Mouse (Mus musculus) olfactory bulb, adult 2 months (tissue): Measurements from ENCODE around the gene Prkag3. TPM values are rescaled to one million over a fixed set of nuclear protein-coding genes. Genes with fewer than 3 reads are reported as not detected.
A peak's percentile ranks its signal among the peaks of the same experiment; 100 is the strongest.

Experiments used
- H3K27ac ChIP-seq: fragments of 200-500 bp; 2 replicates; pipeline ENCODE4 v1.5.1; 2012; ENCODE audit warnings: low read depth, low read length; ENCODE audit not compliant: insufficient read depth
- H3K4me1 ChIP-seq: fragments of 200-500 bp; 2 replicates; pipeline ENCODE4 v1.6.1; 2012; ENCODE audit warnings: low read length; ENCODE audit not compliant: control insufficient read depth, insufficient read depth
- H3K4me3 ChIP-seq: fragments of 200-500 bp; 2 replicates; pipeline ENCODE4 v1.5.1; 2012; ENCODE audit warnings: mild to moderate bottlenecking, low read depth, low read length, moderate library complexity; ENCODE audit not compliant: insufficient read depth
- CTCF ChIP-seq: fragments of 200-500 bp; IDR thresholded peaks from 2 replicates; pipeline ENCODE4 v1.5.1; 2012; ENCODE audit warnings: low read depth, mild to moderate bottlenecking, low read length, moderate library complexity; ENCODE audit not compliant: insufficient read depth
- POLR2A ChIP-seq: fragments of 200-500 bp; IDR thresholded peaks from 2 replicates; pipeline ENCODE4 v1.6.1; 2012; ENCODE audit warnings: mild to moderate bottlenecking, low read depth, low read length, moderate library complexity; ENCODE audit not compliant: insufficient read depth
- WGBS: fragments of 180-500 bp; shearing (Covaris S2); methylation state at CpG from one replicate; pipeline ENCODE4 v1.1.7; 2018; 5-methylcytosine and 5-hydroxymethylcytosine counted together
- polyA plus RNA-seq: library from polyadenylated mRNA; stranded (reverse); fragments of >200 nt; gene quantifications from 2 replicates; pipeline ENCODE4 v1.2.4, GENCODE M21; 2012; ENCODE audit warnings: low replicate concordance; ENCODE audit not compliant: missing spikeins, insufficient read depth, insufficient read length

Prkag3 gene
- polyA plus RNA-seq, 1 experiment = not detected

GRCm38 (mm10) chr1:74787846-74788245 lies 38.8 kb upstream of the Prkag3 start:
- H3K4me1 ChIP-seq = peaks cover 25% of the 10 kb centered on the region
- 14% methylated on average over 7 of the region's 7 CpGs for WGBS
- H3K27ac ChIP-seq = no peak overlapping the region
- peak; percentile 64 for TF ChIP-seq CTCF
- TF ChIP-seq POLR2A = no peak
- no peak overlapping the region for H3K4me3 ChIP-seq

- WGBS = 2% methylated on average over 67 of the region's 67 CpGs
- H3K4me3 ChIP-seq = peak overlapping the region; percentile 45
- no peak for TF ChIP-seq POLR2A
- peak; percentile 49; the same call in 1 of the 2 replicates for TF ChIP-seq CTCF
- H3K27ac ChIP-seq = no peak overlapping the region
- H3K4me1 ChIP-seq = peaks cover 8% of the 10 kb centered on the region
These were observed 35.2 kb upstream of the Prkag3 start for GRCm38 (mm10) chr1:74784041-74784759.

GRCm38 (mm10) chr1:74783554-74783953 lies 34.5 kb upstream of the Prkag3 start:
- Histone ChIP-seq H3K4me1 (peaks cover 8% of the 10 kb centered on the region), H3K27ac (no peak overlapping the region), H3K4me3 (peak overlapping the region; percentile 45)
- WGBS = 16% methylated on average over 13 of the region's 13 CpGs
- TF ChIP-seq CTCF (no peak), POLR2A (no peak)

- 60% methylated on average over 14 of the region's 14 CpGs for WGBS
- TF ChIP-seq POLR2A (no peak), CTCF (no peak)
- Histone ChIP-seq H3K27ac (no peak overlapping the region), H3K4me3 (no peak overlapping the region), H3K4me1 (peaks cover 8% of the 10 kb centered on the region)
These were observed 33.0 kb upstream of the Prkag3 start for GRCm38 (mm10) chr1:74782045-74782444.

DNA sequence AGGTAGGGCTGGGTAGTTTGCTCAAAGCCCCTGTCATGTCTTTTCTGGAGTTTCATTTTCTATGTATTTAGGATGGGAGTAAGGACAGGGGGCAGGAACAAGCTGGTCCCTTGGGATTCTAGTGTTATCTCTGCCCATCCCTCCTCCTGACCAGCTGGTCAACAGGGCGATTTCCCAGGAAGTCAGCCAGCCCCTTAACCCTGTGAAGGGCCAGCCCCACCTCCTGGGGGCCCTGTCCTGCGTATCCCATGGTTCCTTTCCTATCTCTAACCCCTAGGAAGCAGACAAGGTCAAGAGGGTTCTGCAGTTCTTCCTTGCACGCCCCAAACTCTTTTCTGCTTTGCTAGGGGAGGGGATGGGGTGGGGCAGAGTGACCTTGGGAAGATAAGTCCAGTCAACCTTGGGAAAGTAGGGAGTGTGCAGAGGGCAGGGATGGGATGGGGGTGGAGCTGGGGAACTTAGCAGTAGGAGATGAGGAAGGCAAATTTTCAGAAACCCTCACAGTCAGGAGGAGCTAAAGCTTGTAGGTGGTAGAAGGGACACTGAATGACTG lies 30.0 kb upstream of the Prkag3 start:
- H3K4me3 ChIP-seq = no peak overlapping the region
- H3K4me1 ChIP-seq = peaks cover 2% of the 10 kb centered on the region
- H3K27ac ChIP-seq = no peak overlapping the region
- no peak for TF ChIP-seq POLR2A
- no peak for TF ChIP-seq CTCF
- 62% methylated on average over 3 of the region's 3 CpGs for WGBS

DNA sequence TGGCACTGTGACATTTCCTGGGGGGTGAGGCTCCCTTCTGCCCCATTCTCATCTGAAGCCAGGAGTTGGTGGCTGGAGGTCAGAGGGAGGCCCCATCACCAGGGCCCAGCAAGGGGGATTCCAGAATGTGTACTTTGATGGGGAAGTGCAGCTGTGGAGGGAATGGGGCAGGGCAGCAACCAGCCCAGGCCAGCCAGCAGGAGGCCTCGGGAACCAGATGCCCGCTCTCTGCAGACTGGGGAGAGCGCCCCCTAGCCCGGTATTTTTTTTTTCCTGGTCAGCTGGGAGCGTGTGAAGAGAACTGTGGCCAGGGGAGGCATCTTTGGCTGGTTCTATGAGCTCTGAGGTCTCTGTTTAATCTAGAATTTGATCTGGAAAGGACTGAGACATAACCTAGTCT lies 26.8 kb upstream of the Prkag3 start:
- TF ChIP-seq CTCF (no peak), POLR2A (no peak)

GRCm38 (mm10) chr1:74774062-74774461 lies 25.0 kb upstream of the Prkag3 start:
- Histone ChIP-seq H3K4me1 (peaks cover 19% of the 10 kb centered on the region), H3K4me3 (no peak overlapping the region), H3K27ac (no peak overlapping the region)
- TF ChIP-seq POLR2A (no peak), CTCF (no peak)
- 52% methylated on average over 7 of the region's 7 CpGs for WGBS

More for the DNA sequence above, 26.8 kb upstream of the Prkag3 start:
- Histone ChIP-seq H3K4me3 (no peak overlapping the region), H3K4me1 (peaks cover 10% of the 10 kb centered on the region), H3K27ac (no peak overlapping the region)
- WGBS = 38% methylated on average over 5 of the region's 5 CpGs

DNA sequence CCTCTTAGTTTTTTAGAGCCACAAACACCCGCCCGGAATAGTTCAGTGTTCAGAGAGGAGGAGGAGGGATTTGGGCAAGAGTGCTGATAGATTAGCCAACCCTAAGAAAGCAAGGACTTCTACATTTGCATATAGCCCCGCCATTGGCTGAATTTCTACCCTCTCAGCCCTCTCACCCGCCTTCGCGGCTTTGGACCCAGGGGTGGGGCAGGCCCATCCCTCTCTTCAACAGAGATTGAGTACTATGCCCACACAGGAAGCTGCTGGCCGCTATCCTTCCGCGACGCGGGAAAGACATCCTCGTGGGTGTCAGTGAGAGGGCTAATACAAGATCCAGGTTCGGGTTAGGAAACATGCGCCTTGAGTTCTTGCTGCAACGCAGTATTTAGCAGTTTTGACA lies 24.1 kb upstream of the Prkag3 start:
- Histone ChIP-seq H3K4me3 (no peak overlapping the region), H3K27ac (no peak overlapping the region), H3K4me1 (peaks cover 19% of the 10 kb centered on the region)
- TF ChIP-seq POLR2A (no peak), CTCF (no peak)
- 3% methylated on average over 15 of the region's 15 CpGs for WGBS

GRCm38 (mm10) chr1:74771931-74772620 lies 23.1 kb upstream of the Prkag3 start:
- 1% methylated on average over 51 of the region's 51 CpGs for WGBS
- Histone ChIP-seq H3K4me1 (peaks cover 19% of the 10 kb centered on the region), H3K27ac (no peak overlapping the region), H3K4me3 (peak overlapping the region; percentile 41)
- TF ChIP-seq POLR2A (no peak), CTCF (no peak)
